Mouse (Mus musculus) retina, postnatal 7 days (tissue): ENCODE measurements around the gene Dst.

ENCODE experiments used
- DNase-seq: peaks from one replicate; pipeline ENCODE4 v3.0.0-alpha.2; 2012; ENCODE audit warnings: low read depth, low spot score

Gene Dst

GRCm38 (mm10) chr1:34100385-34100784 is 192.4 kb downstream of the Dst start:
- DNase-seq = no peak

GRCm38 (mm10) chr1:34102604-34103003 is 194.6 kb downstream of the Dst start:
- DNase-seq = no peak

DNA sequence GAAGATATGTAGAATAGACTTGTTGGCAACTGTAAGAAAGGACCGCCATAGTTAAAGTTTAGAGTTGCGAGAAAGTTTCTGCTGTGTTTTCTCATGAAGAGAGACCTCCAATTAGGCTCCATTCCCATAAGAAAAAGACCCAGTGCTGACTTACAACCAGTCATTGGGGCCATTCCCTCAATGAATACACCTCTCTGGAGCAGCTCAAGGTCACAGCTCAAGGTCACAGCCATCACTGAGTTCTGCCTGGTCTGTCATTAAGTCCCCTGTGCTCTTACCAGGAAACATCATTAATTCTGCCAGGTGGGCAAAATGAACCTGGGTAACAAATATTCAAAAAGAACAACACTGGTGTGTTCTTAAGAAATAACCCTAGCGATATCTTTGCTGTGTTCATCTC is 195.2 kb downstream of the Dst start:
- DNase-seq = no peak

DNA sequence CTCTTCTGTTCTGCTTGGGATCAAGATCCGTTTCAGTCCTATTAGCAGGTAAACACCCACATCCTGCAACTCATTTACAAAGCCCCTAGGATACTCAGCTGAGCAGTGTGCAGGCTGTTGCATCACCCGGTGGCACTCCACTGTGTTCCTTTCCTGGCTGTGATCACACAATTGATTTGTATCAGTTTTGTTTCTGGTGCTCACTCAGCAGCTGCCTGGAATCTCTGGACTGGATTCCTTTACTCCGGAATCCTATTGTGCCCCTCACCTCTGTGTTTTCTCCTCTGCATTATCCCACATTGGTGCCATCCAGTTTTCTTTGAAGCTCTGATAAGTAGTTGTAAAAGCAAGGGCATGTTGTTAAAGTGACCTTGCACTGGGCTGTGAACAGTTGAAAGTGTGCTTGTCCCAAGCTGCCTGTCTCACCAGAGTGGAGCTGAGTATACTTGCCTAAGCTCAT is 195.7 kb downstream of the Dst start:
- DNase-seq = no peak

DNA sequence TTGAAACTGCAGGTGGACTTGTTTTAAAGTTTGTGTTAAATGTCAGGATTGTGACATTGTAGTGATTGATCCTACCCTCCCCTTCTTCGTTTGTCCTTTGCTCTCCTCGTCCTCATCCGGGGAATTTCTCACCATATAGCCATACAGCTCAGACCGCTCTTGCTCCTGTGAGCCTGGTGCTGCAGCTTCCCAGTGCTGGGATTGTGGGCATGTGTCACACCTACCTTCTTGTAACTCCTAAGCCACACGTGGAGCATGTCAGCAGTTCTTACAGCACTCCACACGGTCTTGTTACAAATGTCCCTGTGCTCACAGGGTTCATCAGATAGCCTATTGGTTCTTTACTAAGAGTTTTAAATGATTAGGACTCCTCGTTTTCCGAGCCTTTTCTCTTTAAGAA is 196.8 kb downstream of the Dst start:
- no peak for DNase-seq

DNA sequence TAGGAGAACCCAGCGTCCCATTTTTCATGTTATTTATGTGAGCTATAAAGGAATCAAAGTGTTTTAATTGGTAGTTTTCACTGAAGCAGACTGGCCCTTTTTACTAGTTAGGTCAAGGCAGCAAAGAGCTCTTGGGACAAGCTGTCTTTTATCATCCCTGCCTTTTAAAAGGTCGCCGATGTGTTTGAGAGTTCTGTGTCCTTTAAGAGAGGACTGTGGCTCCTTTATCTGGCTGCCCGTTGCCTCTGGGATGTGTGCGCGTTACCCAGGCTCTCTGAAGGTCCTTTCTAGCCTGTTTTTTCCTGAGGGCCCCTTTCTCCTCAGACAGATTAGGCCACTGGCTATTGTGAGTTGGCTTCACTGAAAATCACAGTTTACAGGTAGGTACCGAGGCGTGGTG is 198.6 kb downstream of the Dst start:
- no peak for DNase-seq

DNA sequence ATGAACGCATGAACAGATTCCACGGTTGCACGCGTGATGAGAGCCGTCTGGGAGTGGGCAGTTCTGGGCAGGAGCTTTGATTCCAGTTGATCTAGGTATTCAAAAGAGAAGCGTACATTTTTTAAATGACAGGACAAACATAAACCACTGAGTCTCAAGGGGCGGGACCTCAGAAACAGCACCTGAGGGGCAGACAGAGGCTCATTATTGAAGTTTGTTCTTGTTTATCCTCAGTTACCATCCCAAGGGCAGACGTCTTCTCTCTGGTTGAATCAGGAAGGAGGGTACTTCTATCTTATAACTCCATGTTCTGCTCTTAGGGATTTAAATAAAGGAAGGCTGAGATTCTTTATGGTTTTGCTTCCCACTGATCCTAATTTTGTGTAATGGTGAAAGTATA is 199.1 kb downstream of the Dst start:
- DNase-seq = no peak

DNA sequence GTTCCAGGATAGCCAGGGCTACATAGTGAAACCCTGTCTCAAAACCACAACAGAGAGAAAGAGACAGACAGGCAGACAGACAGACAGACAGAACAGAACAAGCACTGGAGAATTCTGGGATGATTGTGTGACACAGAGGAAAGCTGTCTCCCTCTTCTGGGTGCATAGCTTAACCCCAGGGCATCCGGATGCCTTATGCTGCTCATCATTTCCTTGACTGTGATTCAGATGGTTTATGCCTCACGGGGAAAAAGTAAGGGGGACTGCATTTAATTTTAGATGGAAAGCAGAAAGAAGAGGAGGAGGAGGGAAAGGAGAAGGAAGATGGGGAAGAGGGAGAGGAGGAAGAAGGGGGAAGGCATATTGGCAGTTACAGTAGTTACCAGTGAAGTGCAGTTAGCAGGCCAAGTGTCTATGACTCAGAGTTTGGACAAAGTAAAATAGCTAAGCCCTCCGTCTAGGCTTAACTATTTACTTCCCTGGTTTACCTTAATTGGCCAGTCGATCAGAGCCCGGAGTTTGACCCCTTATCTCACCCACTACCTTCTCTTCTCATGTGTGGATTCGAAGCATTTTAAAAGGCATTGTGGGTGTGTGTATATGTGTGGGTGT is 201.7 kb downstream of the Dst start:
- DNase-seq = no peak

- no peak for DNase-seq
These were observed 202.8 kb downstream of the Dst start for GRCm38 (mm10) chr1:34110862-34111261.

DNA sequence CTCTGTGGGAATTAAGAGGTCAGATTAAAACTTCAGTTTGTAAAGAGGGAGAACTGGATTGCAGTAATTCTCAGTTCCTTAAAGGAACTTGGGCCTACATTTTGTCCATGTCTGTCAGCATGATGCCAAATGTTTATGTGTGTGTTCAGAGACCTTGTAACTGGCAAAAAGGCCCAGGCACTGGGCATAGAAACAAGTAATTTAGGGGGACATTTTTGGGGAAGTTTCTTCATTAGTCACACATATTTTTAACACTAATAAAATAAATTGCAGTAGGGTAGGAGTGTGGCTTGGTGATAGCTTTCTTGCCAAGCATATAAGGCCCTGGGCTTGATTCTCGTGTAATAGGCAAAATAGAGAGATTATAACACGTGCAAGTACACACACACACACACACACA is 203.9 kb downstream of the Dst start:
- no peak for DNase-seq

GRCm38 (mm10) chr1:34116444-34116843 is 208.4 kb downstream of the Dst start:
- DNase-seq = no peak

- no peak for DNase-seq
These were observed 209.0 kb downstream of the Dst start for GRCm38 (mm10) chr1:34117056-34117455.

DNA sequence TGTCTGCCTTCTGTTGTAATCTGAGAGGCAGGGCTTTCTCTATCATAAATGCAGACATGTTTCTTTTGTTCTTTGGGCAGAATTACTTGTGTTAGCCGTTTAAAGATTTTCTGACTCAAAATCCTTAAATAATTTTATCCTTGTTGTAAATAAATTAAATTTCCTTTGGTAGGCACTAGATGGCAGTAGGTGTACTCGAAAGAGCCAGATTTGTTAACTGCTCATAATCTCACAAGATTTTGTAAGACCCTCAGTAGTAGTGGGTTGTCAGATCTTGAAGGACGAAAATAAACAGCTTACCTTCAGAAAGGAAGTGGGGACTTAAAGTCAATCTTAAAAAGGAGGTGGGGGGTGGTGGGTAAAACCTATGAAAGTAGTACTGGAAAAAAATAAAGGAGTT is 209.7 kb downstream of the Dst start:
- DNase-seq = no peak

DNA sequence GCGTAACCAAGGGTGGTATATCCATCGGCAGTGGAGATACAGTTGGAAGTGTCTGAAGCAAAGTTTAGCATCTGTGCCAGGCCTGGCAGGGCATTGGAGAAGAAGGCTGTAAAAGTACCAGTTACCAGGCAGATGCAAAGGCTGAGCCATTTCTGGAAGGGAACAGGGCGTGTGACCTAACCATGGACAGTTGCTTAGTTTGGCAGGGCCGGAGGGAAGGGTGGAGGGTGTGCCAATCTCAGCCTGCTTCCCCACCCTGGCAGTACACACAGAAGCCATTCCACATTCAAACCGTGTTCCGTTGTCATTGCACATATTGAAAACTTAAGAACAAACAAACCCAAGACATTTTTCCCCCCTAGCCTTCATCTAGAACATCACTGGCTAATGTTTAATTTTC is 212.0 kb downstream of the Dst start:
- DNase-seq = no peak

- peak; percentile 20 for DNase-seq
These were observed 212.6 kb downstream of the Dst start for GRCm38 (mm10) chr1:34120602-34121001.

- no peak for DNase-seq
These were observed 213.4 kb downstream of the Dst start for GRCm38 (mm10) chr1:34121157-34122015.

GRCm38 (mm10) chr1:34122198-34122597 is 214.2 kb downstream of the Dst start:
- DNase-seq = no peak

- DNase-seq = no peak
These were observed 214.9 kb downstream of the Dst start for GRCm38 (mm10) chr1:34122905-34123304.

DNA sequence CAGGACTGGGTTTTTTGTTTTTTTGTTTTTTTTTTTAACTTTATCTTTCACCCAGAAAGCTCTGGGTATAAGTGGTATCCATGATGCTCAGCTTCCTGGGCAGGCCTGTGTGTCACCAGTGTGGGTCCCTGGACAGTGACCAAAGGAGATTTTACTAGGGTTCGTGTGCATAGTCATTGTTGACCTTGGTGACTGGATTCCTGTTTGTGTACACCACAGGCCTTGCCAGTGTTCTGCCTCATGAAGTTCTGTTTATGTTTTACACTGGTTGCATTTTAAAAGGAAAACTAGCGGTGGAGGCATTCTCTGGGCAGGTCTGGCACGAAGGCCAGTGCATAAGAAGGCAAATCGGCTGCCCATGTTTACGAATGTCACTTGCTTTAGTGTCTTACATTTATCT is 215.3 kb downstream of the Dst start:
- DNase-seq = no peak

GRCm38 (mm10) chr1:34124376-34124775 is 216.4 kb downstream of the Dst start:
- DNase-seq = peak; percentile 33

- DNase-seq = no peak
These were observed 217.1 kb downstream of the Dst start for GRCm38 (mm10) chr1:34125148-34125547.

DNA sequence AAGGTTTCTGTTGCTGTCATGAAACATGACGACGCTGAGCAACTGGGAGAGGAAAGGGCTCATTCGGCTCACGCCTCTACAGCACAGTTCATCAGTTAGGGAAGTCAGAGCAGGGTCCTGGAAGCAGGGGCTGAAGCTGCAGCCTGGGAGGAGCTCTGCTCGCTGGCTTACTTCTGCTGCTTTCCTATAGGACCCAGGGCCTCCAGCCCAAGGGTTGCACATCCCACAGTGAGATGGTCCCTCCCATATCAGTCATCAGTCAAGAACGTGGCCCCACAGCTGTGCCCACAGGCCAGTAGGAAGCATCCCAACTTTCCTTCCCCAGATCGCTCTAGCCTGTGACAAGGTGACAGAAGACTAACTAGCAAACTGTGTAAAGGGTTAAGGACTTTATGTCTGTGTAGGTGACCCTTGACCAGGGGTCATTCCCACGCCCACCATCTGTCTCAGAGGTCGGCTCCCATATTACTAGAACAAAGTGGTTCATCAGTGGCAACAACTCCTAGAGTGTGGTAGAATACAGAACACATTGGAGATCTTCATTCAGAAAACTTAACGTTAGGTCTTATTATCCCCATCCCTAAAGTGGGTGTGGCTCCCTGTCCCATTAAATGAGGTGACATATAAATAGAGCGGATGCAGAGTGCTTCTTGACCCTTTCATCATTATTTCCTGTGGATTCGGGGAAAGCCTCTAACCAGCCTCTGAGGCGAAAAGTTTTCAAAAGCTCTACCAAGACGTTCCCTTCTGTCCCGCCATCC is 219.9 kb downstream of the Dst start:
- no peak for DNase-seq
